Mouse (Mus musculus): ENCODE results near the gene Abcg1.

Gene Abcg1

GRCm38 (mm10) chr17:31040421-31040820, 17.1 kb upstream of the Abcg1 start:
- no peak for DNase-seq (ENCODE audit: extremely low read depth, low read depth, low spot score)

- no peak for DNase-seq (ENCODE audit: extremely low read depth, low read depth, low spot score)
These were observed 14.7 kb upstream of the Abcg1 start for GRCm38 (mm10) chr17:31042751-31043150.

- no peak for DNase-seq (ENCODE audit: extremely low read depth, low read depth, low spot score)
These were observed 643 bp downstream of the Abcg1 start for GRCm38 (mm10) chr17:31057891-31058744.

DNA sequence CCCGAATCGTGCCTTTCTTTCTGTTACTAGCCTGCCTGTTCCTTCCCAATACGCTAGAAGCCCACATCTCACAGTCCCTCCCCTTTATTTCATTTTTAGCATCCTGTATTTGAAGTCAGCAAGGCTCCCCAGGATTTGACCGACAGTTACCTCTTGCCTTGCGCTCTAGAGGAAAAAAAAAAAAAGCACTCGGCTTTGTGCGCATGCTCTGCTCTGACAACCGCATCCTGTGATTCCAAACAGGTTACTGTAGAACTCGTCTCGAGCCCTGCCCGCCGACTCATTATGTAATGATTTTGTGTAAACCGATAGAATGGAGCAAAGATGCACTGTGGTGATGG, 1.2 kb downstream of the Abcg1 start:
- DNase-seq (ENCODE audit: extremely low read depth, low read depth, low spot score) = no peak

DNA sequence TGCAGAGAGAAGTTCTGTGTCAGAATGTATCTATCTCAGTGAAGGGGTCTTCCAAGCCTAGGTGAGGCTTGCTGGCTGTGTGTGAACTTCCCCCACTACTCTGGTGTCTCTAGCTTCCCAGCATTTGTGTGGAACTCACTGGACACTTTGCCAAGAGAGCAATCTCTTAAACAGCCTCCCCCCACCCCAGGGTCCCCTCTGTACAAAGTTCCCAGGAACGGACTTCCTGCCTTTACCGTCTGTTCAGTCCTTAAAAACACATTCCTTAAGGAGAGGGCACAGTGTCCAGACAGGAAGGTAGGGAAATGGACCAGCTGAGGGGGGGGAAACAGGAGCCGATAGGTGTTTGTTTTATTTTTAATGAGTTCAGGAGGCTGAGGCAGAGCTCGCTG, 2.7 kb downstream of the Abcg1 start:
- DNase-seq (ENCODE audit: extremely low read depth, low read depth, low spot score) = no peak

GRCm38 (mm10) chr17:31060588-31061345, 3.3 kb downstream of the Abcg1 start:
- no peak for DNase-seq (ENCODE audit: extremely low read depth, low read depth, low spot score)

DNA sequence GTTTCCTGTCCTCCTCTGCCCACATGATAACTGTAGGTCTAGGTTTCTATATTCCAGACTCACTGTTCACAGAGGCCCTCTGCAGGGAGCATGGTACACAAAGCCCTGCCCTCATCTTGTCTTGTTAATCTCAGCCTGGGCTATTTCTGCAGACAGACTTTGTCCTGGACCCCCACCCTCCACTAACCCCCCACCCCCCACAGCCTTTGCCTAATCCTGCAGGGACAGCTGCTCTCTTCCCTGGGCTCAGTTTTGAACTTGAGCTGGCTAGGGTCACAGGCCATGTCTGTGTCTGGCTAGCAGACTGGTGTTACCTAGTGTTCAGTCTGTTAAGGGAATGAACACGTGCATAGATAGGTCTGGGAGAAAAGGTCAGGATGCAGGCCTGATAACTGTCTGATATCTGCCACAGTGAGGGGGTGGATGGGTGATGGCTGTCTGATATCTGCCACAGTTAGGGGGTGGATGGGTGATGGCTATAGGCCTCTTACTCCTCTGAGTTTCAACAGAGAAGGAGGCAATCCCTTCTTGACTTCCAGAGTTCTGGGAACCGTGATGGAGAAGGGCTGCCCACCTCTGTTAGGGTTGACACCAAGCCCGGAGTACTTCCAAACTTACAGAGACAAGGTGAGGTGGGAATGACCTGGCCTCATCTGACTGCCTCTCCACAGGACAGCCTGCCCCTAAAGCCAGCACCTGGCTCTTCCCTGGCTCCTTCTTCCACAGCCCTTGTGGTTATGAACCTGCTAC, 4.0 kb downstream of the Abcg1 start:
- DNase-seq (ENCODE audit: extremely low read depth, low read depth, low spot score) = no peak

DNA sequence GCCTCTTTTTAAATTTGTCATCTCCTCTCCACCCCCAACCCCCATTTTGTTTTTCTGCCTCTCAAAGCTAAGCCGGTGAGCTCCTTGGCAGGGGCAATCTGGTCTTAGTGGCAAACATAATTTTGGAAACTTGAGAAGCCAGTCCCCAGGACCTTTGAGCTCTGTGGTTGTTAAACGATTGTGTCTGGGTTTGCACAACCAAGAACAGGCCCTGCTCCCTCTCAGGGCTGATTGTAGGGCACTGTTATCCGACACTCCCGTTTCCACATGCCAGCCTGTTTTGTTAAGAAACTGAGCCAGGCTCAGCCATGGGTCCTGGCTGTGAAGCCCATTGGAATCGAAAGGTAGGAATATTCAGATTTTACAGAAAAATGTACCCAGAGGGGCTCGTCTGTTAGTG, 8.6 kb downstream of the Abcg1 start:
- DNase-seq (ENCODE audit: extremely low read depth, low read depth, low spot score) = no peak

- DNase-seq (ENCODE audit: extremely low read depth, low read depth, low spot score) = no peak
These were observed 9.6 kb downstream of the Abcg1 start for GRCm38 (mm10) chr17:31067051-31067450.

GRCm38 (mm10) chr17:31069121-31069520, 11.6 kb downstream of the Abcg1 start:
- DNase-seq (ENCODE audit: extremely low read depth, low read depth, low spot score) = no peak

DNA sequence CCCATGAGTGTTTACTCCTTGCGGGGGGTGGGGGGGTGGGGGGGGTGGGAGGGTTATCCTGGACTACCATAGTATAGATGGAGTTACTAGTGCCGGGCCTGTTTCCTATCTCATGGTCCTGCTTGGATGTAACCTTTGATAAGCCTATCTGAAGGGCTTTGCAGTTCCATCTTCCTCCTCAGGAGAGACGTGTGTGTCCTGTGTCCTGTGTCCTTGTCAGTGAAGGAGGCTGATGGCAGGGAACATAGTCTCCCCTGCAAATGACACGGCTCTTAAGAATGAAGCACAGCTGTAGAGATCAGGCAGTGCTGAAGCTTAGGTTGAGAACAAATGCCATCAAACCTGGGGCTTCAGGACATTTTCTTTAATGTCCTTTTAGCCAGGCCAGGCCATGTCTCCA, 12.4 kb downstream of the Abcg1 start:
- no peak for DNase-seq (ENCODE audit: extremely low read depth, low read depth, low spot score)

GRCm38 (mm10) chr17:31070403-31071185, 13.1 kb downstream of the Abcg1 start:
- DNase-seq (ENCODE audit: extremely low read depth, low read depth, low spot score) = no peak

DNA sequence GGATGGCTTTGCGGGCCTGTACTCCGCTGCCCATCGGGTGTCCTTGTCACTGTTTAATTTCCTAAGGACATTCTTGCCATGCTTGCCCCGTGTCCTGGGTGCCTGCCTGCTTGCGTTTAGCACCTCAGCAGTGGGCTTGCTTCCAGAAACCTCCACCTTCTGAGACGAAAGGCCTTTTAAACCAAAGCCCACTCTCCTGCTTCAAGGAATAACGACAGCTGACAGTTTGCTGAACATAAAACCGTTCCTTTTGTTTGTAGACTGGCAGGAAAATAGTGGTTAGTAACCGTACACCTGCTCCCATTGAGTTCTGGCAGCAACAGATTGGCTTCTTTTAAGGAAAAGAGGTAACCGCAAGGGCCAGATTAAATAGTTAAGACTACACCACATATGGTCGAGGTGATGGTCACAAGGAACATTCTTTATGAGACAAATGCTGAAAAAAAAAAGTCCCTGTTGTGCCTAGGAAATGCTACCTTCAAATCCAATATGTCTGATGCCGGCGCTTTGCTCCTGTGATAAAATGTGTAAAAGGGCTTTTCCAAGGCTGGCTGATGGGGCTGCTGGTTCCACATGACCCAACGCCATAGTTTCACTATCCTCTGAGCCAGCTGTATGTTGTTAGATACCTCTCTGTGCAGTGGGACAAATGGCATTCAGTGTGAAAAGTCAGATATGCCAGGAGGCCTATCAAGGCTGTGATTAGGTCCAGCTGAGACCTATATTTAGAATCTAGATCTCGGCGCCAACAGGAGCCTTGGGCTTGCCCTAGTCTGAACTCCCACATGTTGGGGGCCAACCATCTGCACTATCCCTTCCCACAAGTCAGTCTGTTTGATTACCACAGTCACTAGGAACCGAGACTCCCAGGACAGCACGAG, 14.2 kb downstream of the Abcg1 start:
- no peak for DNase-seq (ENCODE audit: extremely low read depth, low read depth, low spot score)

GRCm38 (mm10) chr17:31072872-31073271, 15.4 kb downstream of the Abcg1 start:
- no peak for DNase-seq (ENCODE audit: extremely low read depth, low read depth, low spot score)

DNA sequence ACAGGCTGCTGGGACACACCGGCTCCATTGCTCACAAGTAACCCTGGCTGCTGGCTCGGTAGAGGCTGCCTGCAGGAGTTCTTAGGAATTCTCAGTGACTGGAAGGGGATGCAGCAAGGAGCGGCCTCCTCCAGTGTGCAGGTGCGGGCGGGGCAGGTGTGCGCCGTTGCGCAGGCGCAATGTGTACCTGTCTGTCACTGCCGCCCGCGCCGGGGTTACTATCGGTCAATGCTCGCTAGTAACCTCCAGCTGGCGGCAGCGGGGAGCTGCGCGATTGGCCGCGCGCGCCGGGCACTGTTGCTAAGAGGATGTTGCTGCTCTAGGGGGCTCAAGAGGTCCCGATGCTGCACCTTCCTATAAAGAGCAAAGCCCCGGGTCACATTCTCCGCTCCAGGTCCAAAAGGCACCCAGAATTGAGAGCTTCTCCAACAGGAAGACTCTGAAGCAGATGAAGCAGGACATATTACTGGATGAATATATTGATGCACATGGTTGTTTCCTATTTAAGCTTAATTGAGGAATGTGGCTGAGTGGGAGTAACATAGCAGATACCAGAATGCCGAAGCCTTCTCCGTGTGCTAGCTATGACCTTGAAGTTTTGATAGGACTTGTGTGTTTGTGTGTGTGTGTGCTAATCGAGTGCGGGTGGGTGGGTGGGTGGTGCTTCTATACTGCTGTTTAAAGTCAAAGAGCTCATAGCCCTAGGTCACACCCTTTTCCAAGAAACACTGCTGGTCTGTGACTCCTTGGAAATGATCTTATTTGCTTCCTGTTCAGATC, 16.0 kb downstream of the Abcg1 start:
- DNase-seq (ENCODE audit: extremely low read depth, low read depth, low spot score) = no peak

DNA sequence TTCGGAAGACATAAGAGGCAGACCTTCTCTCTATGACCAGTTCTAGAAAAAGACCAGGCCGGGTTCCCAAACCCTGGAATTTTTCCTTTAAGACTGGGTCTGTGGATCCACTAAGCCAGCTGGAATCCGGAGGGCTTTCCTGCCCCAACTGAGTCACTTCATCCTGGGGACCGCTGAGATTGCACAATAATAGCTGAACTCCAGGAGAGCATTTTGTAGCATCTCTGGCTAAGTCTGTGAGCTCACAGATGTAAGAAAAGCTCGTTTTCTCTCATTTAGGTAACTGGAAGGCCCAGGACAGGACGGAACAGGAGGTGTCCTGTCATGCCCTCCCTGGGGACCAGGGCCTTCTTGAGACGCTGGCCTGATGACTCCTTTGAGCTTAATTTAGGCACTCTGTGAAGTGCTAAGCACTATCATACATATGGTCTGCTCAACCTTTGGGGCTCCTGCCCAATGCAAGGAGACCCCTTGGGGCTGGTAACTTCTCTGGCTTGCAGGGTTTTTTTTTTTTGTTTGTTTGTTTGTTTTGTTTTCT, 16.6 kb downstream of the Abcg1 start:
- no peak for DNase-seq (ENCODE audit: extremely low read depth, low read depth, low spot score)

- no peak for DNase-seq (ENCODE audit: extremely low read depth, low read depth, low spot score)
These were observed 17.2 kb downstream of the Abcg1 start for GRCm38 (mm10) chr17:31074666-31075065.

DNA sequence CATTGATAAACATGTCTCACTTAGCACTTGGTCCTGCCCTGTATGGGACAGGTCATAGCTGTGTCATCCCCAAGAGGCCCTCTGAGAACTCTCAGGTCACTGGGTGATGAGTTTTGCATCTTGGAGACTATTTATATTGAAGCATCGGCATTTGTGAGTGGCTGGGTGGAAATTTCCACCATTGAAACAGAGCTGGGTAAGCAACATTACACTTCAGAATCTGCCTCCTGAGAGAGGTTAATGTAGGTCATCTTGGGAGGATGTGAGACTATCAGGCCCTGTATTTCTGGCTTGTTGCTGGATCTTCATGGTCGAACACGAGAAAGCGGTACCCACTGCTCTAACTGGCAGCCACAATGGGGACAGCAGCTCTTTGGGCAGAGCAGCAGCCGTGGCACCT, 18.0 kb downstream of the Abcg1 start:
- no peak for DNase-seq (ENCODE audit: extremely low read depth, low read depth, low spot score)

DNA sequence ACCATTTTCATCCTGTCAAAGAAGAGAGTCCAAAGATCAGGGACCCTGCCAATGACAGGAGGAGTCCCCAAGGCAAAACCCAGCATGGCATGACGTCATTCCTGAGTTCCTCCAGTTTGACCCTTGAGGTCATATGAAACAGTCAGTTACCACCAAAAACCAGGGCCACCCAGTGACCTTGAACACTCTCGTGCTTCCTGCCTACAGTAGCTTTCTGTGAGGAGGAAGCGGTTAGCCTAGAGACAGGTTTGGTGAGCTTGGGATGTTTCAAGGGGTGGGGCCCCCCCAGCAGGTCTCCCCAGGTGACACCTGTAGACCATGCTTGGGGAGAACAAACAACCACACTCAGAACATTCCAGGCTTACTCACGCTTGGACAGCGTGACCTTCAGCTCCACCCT, 20.1 kb downstream of the Abcg1 start:
- no peak for DNase-seq (ENCODE audit: extremely low read depth, low read depth, low spot score)
